Mouse (Mus musculus) heart, postnatal 4 days (tissue): ENCODE results near the gene Gm10181. TPM values are rescaled to one million over a fixed set of nuclear protein-coding genes. Genes with fewer than 3 reads are reported as not detected.
"Not testable (repeated sequence)": the region's sequence is repeated elsewhere in the genome, so short reads cannot be mapped to it uniquely, and the experiment has no call there.

ENCODE experiments used
- DNase-seq: peaks from one replicate; pipeline ENCODE4 v3.0.0; 2021
- total RNA-seq, 2 experiments: library from RNA; stranded (reverse); gene quantifications; 2 replicates each; pipeline ENCODE4 v1.2.3; 2021

Gm10181 gene
- not detected for total RNA-seq

GRCm38 (mm10) chr9:25089122-25089521 is at the start of gene Gm10181:
Gene Gm10181 (plus strand): TSS chr9:25089422.
- DNase-seq, result no peak

DNA sequence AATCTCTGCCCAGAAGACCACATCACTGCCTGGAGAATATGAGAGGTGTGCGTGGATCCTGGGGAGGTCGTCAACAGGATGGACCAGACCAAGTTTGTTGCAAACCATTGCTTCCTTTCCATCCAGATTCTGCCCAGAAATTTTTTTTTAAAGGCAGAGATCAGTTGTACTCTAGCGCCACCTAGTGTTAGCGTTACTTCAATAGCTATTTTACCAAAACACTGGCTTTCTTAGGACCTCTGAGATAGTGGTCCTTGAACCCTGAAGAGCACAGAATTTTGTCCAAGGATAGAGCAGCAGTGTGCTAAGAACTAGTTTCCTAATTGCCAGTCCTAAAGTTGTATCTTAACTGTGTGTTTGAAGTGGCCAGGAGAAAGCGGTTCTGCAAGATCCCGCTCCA is 47.6 kb upstream of the Gm10181 start:
- peak; percentile 57 for DNase-seq

GRCm38 (mm10) chr9:25042162-25043111 is 46.8 kb upstream of the Gm10181 start:
- no peak for DNase-seq

- DNase-seq, result no peak
Measured at GRCm38 (mm10) chr9:25044325-25044724, 44.9 kb upstream of the Gm10181 start.

GRCm38 (mm10) chr9:25048289-25048688 is 40.9 kb upstream of the Gm10181 start:
- no peak for DNase-seq

DNA sequence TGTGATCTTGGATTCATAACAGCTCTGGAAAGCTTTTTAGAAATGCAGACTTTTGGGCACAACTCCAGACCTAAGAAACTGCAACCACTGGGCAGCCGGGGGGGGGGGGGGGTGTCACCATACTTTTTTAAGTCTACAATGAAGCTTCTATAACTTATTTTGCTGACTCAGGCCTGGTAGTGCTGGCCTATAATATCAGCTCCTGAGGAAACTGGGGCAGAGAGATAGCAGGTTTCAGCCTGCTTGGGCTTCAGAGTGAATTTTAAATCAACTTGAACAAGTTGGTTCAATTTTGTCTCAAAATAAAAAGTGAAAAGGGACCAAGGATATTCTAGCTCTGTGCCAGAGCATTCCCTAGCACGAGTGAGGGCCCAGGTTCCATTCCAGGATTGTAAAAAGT is 40.3 kb upstream of the Gm10181 start:
- no peak for DNase-seq

- no peak for DNase-seq
Measured at GRCm38 (mm10) chr9:25051901-25052300, 37.3 kb upstream of the Gm10181 start.

DNA sequence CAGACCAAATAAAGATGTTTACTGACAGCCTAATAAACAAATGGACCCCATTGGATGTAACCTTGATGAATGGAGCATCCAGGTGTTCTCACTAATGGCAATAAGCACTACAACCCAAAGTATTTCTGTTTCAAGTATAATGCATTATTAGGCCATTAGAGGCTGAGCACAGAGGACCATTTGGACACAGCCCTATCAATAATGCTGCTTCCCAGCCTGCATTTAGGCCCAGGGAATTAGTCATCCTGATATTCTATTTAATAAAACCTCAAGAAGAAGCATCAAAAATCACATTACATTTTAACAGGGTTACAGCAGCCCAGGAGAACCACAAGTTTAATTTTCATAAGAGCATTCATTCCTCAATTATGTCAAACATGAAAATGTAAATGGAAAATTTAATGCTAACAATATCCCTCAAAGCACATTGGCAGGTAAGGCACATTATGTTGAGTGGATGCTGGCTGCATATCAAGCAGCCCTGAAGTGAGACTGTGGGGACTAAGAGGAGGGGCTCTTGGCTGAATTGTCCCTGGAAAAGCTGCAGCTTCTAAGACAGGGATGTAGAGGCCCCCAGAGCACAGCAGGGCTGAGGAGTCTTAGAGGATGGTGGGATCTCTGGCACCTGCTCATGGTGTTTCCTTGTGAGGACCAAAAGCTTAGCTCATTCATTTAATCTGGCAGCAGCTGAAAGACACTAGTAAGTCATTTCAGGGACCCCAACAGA is 33.4 kb upstream of the Gm10181 start:
- DNase-seq, result no peak

GRCm38 (mm10) chr9:25058726-25059125 is 30.5 kb upstream of the Gm10181 start:
- DNase-seq, result no peak

DNA sequence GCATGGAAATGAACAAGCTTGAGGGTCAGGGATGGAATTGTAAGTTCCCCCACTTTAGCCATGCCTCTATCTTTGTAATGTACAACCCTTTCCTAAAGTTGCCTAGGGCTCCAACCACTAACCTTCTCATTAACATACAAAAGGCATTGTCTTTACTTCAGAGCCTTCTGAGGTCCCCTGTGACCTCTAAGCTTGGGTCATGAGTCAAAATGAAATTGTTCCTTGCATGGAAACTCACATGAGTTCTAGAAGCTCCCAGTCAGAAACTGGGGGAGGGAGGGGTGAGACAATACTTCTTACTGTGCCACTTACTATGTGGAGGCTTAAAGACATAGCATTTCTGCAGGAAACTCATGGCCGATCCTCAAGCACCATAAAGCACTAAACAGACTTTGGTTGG is 16.6 kb upstream of the Gm10181 start:
- no peak for DNase-seq

- peak; percentile 46 for DNase-seq
Measured at GRCm38 (mm10) chr9:25075977-25076376, 13.2 kb upstream of the Gm10181 start.

GRCm38 (mm10) chr9:25076505-25076904 is 12.7 kb upstream of the Gm10181 start:
- DNase-seq, result no peak

- DNase-seq, result no peak
Measured at GRCm38 (mm10) chr9:25090853-25091252, 1.6 kb downstream of the Gm10181 start.

DNA sequence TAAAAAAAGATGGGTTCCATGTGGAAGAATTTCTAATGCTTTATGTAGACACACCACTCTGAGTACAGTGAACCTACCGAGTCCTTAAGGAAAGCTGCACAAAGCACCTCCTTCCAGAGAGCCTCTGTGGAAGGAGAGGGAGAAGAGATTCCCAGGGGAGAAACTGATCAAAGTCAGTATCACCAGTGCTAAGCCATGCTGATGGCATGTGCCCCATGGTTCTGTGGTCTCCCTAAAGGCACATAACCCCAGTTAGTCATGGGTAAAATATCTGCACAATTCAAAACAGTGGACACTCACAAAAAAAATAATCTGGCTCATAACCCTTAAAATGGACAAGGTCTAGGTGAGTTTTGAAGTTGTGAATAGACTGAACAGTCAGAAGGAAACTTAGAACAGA is 13.7 kb downstream of the Gm10181 start:
- no peak for DNase-seq

- peak; percentile 54 for DNase-seq
Measured at GRCm38 (mm10) chr9:25104638-25105037, 15.4 kb downstream of the Gm10181 start.

GRCm38 (mm10) chr9:25123590-25123989 is 34.4 kb downstream of the Gm10181 start:
- DNase-seq, result not testable (repeated sequence)

DNA sequence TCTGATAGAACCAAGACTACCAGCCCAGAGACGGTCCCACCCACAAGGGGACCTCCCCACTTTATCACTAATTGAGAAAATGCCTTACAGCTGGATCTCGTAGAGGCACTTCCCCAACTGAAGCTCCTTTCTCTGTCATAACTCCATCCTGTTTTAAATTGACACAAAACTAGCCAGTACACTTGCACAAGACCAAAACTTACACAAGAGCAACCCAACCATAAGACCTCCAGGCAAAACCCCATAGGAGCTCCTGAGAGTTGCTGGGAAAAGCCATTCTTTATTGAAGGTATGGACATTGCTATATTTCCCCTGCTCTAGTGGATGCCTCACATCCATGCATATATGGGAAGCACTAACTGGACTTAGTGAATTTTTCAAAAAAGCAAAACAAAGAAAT is 34.8 kb downstream of the Gm10181 start:
- DNase-seq, result no peak

DNA sequence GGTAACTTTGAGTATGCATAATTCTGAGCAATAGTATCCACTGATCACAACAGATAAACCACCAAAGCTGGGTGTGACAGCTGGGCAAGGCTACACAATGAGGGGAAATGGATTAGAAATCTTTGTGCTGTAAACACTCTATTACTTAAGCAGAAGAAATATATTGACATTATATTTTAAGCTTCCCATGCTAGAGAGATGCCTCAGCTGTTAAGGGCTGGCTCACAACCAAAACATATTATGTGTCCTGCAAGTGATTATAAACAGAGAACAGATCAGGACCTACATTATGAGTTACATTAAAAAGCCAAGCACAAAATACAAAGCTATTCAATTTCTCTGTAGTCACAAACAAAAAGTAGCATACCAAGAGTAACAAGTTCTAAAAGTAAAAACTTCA is 43.0 kb downstream of the Gm10181 start:
- DNase-seq, result no peak

DNA sequence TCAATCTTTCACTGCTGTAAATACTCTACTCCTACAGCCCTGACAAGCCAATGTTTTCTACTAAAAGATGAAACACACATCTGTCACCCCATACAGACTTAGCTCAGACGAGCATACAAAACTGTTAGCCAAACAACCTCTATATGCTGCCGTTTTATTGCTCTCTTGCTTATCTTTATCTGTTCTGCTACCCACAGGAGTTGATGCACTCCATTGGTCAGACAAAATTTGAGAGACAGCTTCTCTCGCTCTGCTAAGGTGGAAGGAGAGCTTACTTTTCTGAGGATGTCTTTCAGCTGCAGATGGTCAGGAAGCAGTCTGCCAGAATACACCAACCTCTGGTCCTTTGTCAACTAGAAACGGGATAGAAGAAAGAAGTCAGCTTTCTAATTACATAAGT is 43.7 kb downstream of the Gm10181 start:
- no peak for DNase-seq

DNA sequence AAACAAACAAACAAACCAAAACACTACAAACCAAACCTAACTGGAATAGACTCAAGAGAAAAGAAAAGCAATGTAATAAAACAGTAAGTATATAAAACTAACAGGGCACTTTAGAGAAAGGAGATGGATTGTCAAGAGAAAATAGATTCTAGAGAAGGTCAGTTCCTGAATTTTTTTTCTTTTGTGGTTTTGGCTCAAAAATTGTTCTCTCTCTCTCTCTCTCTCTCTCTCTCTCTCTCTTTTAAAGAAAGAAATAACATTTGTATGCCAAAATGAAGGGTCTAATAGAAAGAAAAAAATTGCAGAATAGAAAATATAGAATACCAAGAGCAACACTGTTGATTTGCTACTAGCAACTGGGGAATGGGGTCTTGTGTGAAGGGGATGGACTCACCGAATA is 49.7 kb downstream of the Gm10181 start:
- no peak for DNase-seq
